Mouse (Mus musculus) hindbrain, embryonic 14.5 days (tissue): ENCODE measurements at regions not wholly inside any gene's neighbourhood (a gene's known extent, or its start where the extent isn't known, plus 50 kb on each side); places are given as distances from the start of the nearest gene placed in this dataset.

Source experiments
- ATAC-seq: fragments of 200-750 bp; cut with Nextera tagmentation; 2 replicates; pipeline ENCODE4 v1.8.0; 2017; ENCODE audit warnings: moderate number of reproducible peaks, mild to moderate bottlenecking, moderate TSS enrichment, moderate library complexity; ENCODE audit not compliant: low FRiP score
- DNase-seq: peaks from one replicate; pipeline ENCODE4 v3.0.0-alpha.2; 2015; ENCODE audit warnings: low spot score
- H3K27ac ChIP-seq: fragments of 300-500 bp; sonication (generic); 2 replicates; pipeline ENCODE4 v1.5.1; 2014; ENCODE audit warnings: mild to moderate bottlenecking, moderate library complexity
- H3K27me3 ChIP-seq: fragments of 300-500 bp; sonication (generic); 2 replicates; pipeline ENCODE4 v1.6.1; 2014; ENCODE audit warnings: mild to moderate bottlenecking, low read length, mixed read lengths; ENCODE audit not compliant: control insufficient read depth, insufficient read depth
- H3K36me3 ChIP-seq: fragments of 300-500 bp; sonication (generic); replicated peaks from 2 replicates; pipeline ENCODE4 v1.6.1; 2014; ENCODE audit not compliant: control insufficient read depth, insufficient read depth
- H3K4me1 ChIP-seq: fragments of 300-500 bp; sonication (generic); replicated peaks from 2 replicates; pipeline ENCODE4 v1.6.1; 2014; ENCODE audit warnings: antibody characterized with exemption, low read length, mixed read lengths; ENCODE audit not compliant: control insufficient read depth, insufficient read depth
- H3K4me2 ChIP-seq: fragments of 300-500 bp; sonication (generic); replicated peaks from 2 replicates; pipeline ENCODE4 v1.6.1; 2014; ENCODE audit warnings: mild to moderate bottlenecking, moderate library complexity
- H3K4me3 ChIP-seq: fragments of 300-500 bp; sonication (generic); replicated peaks from 2 replicates; pipeline ENCODE4 v1.5.1; 2014; ENCODE audit warnings: mild to moderate bottlenecking, low read length
- H3K9ac ChIP-seq: fragments of 300-500 bp; sonication (generic); 2 replicates; pipeline ENCODE4 v1.6.1; 2014
- H3K9me3 ChIP-seq: fragments of 300-500 bp; sonication (generic); 2 replicates; pipeline ENCODE4 v1.6.1; 2016; ENCODE audit warnings: low read length; ENCODE audit not compliant: control insufficient read depth
- WGBS: fragments of 180-500 bp; shearing (Covaris S2); extraction: QIAGEN DNeasy Blood & Tissue Kit; methylation state at CpG from one replicate; pipeline ENCODE4 v1.1.7; 2014; 5-methylcytosine and 5-hydroxymethylcytosine counted together

GRCm38 (mm10) chr1:190583272-190583671, 328.3 kb downstream of the Rps6kc1 start:
- H3K4me3 ChIP-seq, result no peak overlapping the region
- no peak overlapping the region for H3K27ac ChIP-seq
- ATAC-seq (no peak), DNase-seq (no peak)
- H3K4me2 ChIP-seq, result no peak overlapping the region
- 89% methylated on average over 6 of the region's 6 CpGs for WGBS
- H3K36me3 ChIP-seq, result no peaks in the 10 kb centered on the region
- no peaks in the 10 kb centered on the region for H3K4me1 ChIP-seq
- no peaks in the 10 kb centered on the region for H3K9me3 ChIP-seq
- H3K9ac ChIP-seq, result no peak overlapping the region
- H3K27me3 ChIP-seq, result no peaks in the 10 kb centered on the region

- Histone ChIP-seq H3K9ac (no peak overlapping the region), H3K36me3 (no peaks in the 10 kb centered on the region), H3K4me2 (no peak overlapping the region), H3K27ac (no peak overlapping the region), H3K4me1 (no peaks in the 10 kb centered on the region), H3K27me3 (no peaks in the 10 kb centered on the region), H3K4me3 (no peak overlapping the region), H3K9me3 (no peaks in the 10 kb centered on the region)
- ATAC-seq, result no peak
- no peak for DNase-seq
- WGBS, result 86% methylated on average over 1 of the region's 1 CpGs
These were observed 330.9 kb downstream of the Rps6kc1 start for GRCm38 (mm10) chr1:190580653-190581052.

- DNase-seq, result no peak
- Histone ChIP-seq H3K4me2 (no peak overlapping the region), H3K4me3 (no peak overlapping the region), H3K9ac (no peak overlapping the region), H3K27ac (no peak overlapping the region), H3K27me3 (no peaks in the 10 kb centered on the region), H3K4me1 (no peaks in the 10 kb centered on the region), H3K36me3 (no peaks in the 10 kb centered on the region), H3K9me3 (no peaks in the 10 kb centered on the region)
- ATAC-seq, result no peak
- WGBS, result 49% methylated on average over 4 of the region's 4 CpGs
These were observed 340.6 kb downstream of the Rps6kc1 start for GRCm38 (mm10) chr1:190570981-190571380.

GRCm38 (mm10) chr1:190570563-190570962, 341.0 kb downstream of the Rps6kc1 start:
- DNase-seq (no peak), ATAC-seq (no peak)
- Histone ChIP-seq H3K4me1 (no peaks in the 10 kb centered on the region), H3K9me3 (no peaks in the 10 kb centered on the region), H3K36me3 (no peaks in the 10 kb centered on the region), H3K9ac (no peak overlapping the region), H3K4me2 (no peak overlapping the region), H3K27me3 (no peaks in the 10 kb centered on the region), H3K27ac (no peak overlapping the region), H3K4me3 (no peak overlapping the region)
- WGBS, result 64% methylated on average over 10 of the region's 10 CpGs

- H3K27ac ChIP-seq, result no peak overlapping the region
- no peak overlapping the region for H3K4me2 ChIP-seq
- H3K9me3 ChIP-seq, result no peaks in the 10 kb centered on the region
- DNase-seq (no peak), ATAC-seq (no peak)
- H3K27me3 ChIP-seq, result peaks cover 2% of the 10 kb centered on the region; the same call in 1 of the 2 replicates
- no peaks in the 10 kb centered on the region for H3K4me1 ChIP-seq
- WGBS, result 91% methylated on average over 7 of the region's 7 CpGs
- no peak overlapping the region for H3K4me3 ChIP-seq
- H3K36me3 ChIP-seq, result no peaks in the 10 kb centered on the region
- no peak overlapping the region for H3K9ac ChIP-seq
These were observed 344.8 kb downstream of the Rps6kc1 start for GRCm38 (mm10) chr1:190566744-190567143.

GRCm38 (mm10) chr1:190562865-190563457, 348.6 kb downstream of the Rps6kc1 start:
- Histone ChIP-seq H3K4me3 (no peak overlapping the region), H3K9ac (no peak overlapping the region), H3K4me2 (no peak overlapping the region), H3K36me3 (no peaks in the 10 kb centered on the region), H3K9me3 (no peaks in the 10 kb centered on the region), H3K4me1 (no peaks in the 10 kb centered on the region), H3K27ac (no peak overlapping the region), H3K27me3 (peaks cover 4% of the 10 kb centered on the region; the same call in 1 of the 2 replicates)
- ATAC-seq, result no peak
- DNase-seq, result no peak
- 54% methylated on average over 13 of the region's 13 CpGs for WGBS

- no peaks in the 10 kb centered on the region for H3K9me3 ChIP-seq
- H3K9ac ChIP-seq, result no peak overlapping the region
- no peaks in the 10 kb centered on the region for H3K36me3 ChIP-seq
- ATAC-seq (no peak), DNase-seq (no peak)
- no peak overlapping the region for H3K4me3 ChIP-seq
- 44% methylated on average over 9 of the region's 9 CpGs for WGBS
- H3K4me1 ChIP-seq, result no peaks in the 10 kb centered on the region
- peaks cover 4% of the 10 kb centered on the region; the same call in 1 of the 2 replicates for H3K27me3 ChIP-seq
- H3K4me2 ChIP-seq, result no peak overlapping the region
- no peak overlapping the region for H3K27ac ChIP-seq
These were observed 351.5 kb downstream of the Rps6kc1 start for GRCm38 (mm10) chr1:190560086-190560485.

GRCm38 (mm10) chr1:190541892-190542291, 369.7 kb downstream of the Rps6kc1 start:
- no peaks in the 10 kb centered on the region for H3K4me1 ChIP-seq
- ATAC-seq (no peak), DNase-seq (no peak)
- no peaks in the 10 kb centered on the region for H3K9me3 ChIP-seq
- H3K27me3 ChIP-seq, result no peaks in the 10 kb centered on the region
- H3K4me2 ChIP-seq, result no peak overlapping the region
- no peak overlapping the region for H3K9ac ChIP-seq
- H3K36me3 ChIP-seq, result no peaks in the 10 kb centered on the region
- 53% methylated on average over 2 of the region's 2 CpGs for WGBS
- no peak overlapping the region for H3K4me3 ChIP-seq
- H3K27ac ChIP-seq, result no peak overlapping the region

- Histone ChIP-seq H3K4me2 (no peak overlapping the region), H3K9ac (0 out of 2 replicates have a peak overlapping the region, but pooled peaks have one; percentile 3), H3K9me3 (no peaks in the 10 kb centered on the region), H3K4me1 (peaks cover 3% of the 10 kb centered on the region; the same call in 1 of the 2 replicates), H3K4me3 (no peak overlapping the region), H3K27me3 (no peaks in the 10 kb centered on the region), H3K36me3 (no peaks in the 10 kb centered on the region), H3K27ac (no peak overlapping the region; the same call in 1 of the 2 replicates)
- ATAC-seq (0 out of 2 replicates have a peak, but pooled peaks have one; percentile 34), DNase-seq (no peak)
- WGBS, result 20% methylated on average over 10 of the region's 10 CpGs
These were observed 362.6 kb upstream of the Prox1 start for GRCm38 (mm10) chr1:190532879-190533676.
